Mouse (Mus musculus) heart, embryonic 16.5 days (tissue): ENCODE data around the gene Gm20388. TPM values are rescaled to one million over a fixed set of nuclear protein-coding genes. Genes with fewer than 3 reads are reported as not detected.

ENCODE experiments used
- ATAC-seq: fragments of 200-750 bp; cut with Nextera tagmentation; replicated peaks from 2 replicates; pipeline ENCODE4 v1.8.0; 2017; ENCODE audit warnings: moderate number of reproducible peaks; ENCODE audit not compliant: insufficient read depth, low FRiP score; ENCODE audit errors: extremely low read depth
- H3K27ac ChIP-seq: fragments of 300-500 bp; sonication (generic); 2 replicates; pipeline ENCODE4 v1.5.1; 2014; ENCODE audit warnings: mild to moderate bottlenecking, low read length, control low read depth, moderate library complexity
- H3K27me3 ChIP-seq: fragments of 300-500 bp; sonication (generic); 2 replicates; pipeline ENCODE4 v1.6.1; 2014; ENCODE audit warnings: low read length, mixed read lengths; ENCODE audit not compliant: control insufficient read depth, insufficient read depth
- H3K36me3 ChIP-seq: fragments of 300-500 bp; sonication (generic); 2 replicates; pipeline ENCODE4 v1.6.1; 2014; ENCODE audit not compliant: control insufficient read depth, insufficient read depth
- H3K4me1 ChIP-seq: fragments of 300-500 bp; sonication (generic); 2 replicates; pipeline ENCODE4 v1.6.1; 2014; ENCODE audit warnings: low read length, mixed read lengths; ENCODE audit not compliant: control insufficient read depth, insufficient read depth
- H3K4me2 ChIP-seq: fragments of 300-500 bp; sonication (generic); 2 replicates; pipeline ENCODE4 v1.6.1; 2014; ENCODE audit warnings: low read depth, mild to moderate bottlenecking, control low read depth, low read length
- H3K4me3 ChIP-seq: fragments of 300-500 bp; sonication (generic); 2 replicates; pipeline ENCODE4 v1.5.1; 2014; ENCODE audit warnings: mild to moderate bottlenecking, control low read depth, low read length
- H3K9ac ChIP-seq: fragments of 300-500 bp; sonication (generic); 2 replicates; pipeline ENCODE4 v1.6.1; 2014; ENCODE audit warnings: low read length, control low read depth
- H3K9me3 ChIP-seq: fragments of 300-500 bp; sonication (generic); replicated peaks from 2 replicates; pipeline ENCODE4 v1.6.1; 2016; ENCODE audit warnings: low read length; ENCODE audit not compliant: control insufficient read depth
- WGBS: fragments of 180-500 bp; shearing (Covaris S2); extraction: QIAGEN DNeasy Blood & Tissue Kit; methylation state at CpG from one replicate; pipeline ENCODE4 v1.1.7; 2014; 5-methylcytosine and 5-hydroxymethylcytosine counted together
- polyA plus RNA-seq: library from polyadenylated mRNA; unstranded; fragments of >200 nt; fragmentation: Nextera tagmentation; extraction: Ambion mirVana; gene quantifications from 2 replicates; pipeline ENCODE4 v1.2.1, GENCODE M21; 2015

Gene Gm20388
- polyA plus RNA-seq, 1 experiment from 2014 or later, result 4.5 TPM

GRCm38 (mm10) chr8:121889317-121889716 is 1978.7 kb downstream of the Gm20388 start:
- H3K9me3 ChIP-seq, result no peaks in the 10 kb centered on the region
- H3K4me3 ChIP-seq, result no peak overlapping the region
- no peak for ATAC-seq
- 86% methylated on average over 1 of the region's 1 CpGs for WGBS
- H3K9ac ChIP-seq, result no peak overlapping the region
- H3K27me3 ChIP-seq, result no peaks in the 10 kb centered on the region
- H3K4me2 ChIP-seq, result no peak overlapping the region
- no peak overlapping the region for H3K27ac ChIP-seq
- H3K36me3 ChIP-seq, result peaks cover 12% of the 10 kb centered on the region
- peaks cover 8% of the 10 kb centered on the region; the same call in 1 of the 2 replicates for H3K4me1 ChIP-seq

GRCm38 (mm10) chr8:121889810-121890785 is 1979.5 kb downstream of the Gm20388 start:
- peaks cover 8% of the 10 kb centered on the region; the same call in 1 of the 2 replicates for H3K4me1 ChIP-seq
- 70% methylated on average over 15 of the region's 15 CpGs for WGBS
- H3K27ac ChIP-seq, result no peak overlapping the region
- no peak for ATAC-seq
- no peaks in the 10 kb centered on the region for H3K27me3 ChIP-seq
- no peak overlapping the region for H3K9ac ChIP-seq
- no peak overlapping the region for H3K4me2 ChIP-seq
- no peaks in the 10 kb centered on the region for H3K9me3 ChIP-seq
- H3K36me3 ChIP-seq, result peaks cover 10% of the 10 kb centered on the region; the same call in 1 of the 2 replicates
- H3K4me3 ChIP-seq, result no peak overlapping the region

GRCm38 (mm10) chr8:121892875-121893274 is 1982.2 kb downstream of the Gm20388 start:
- Histone ChIP-seq H3K4me3 (no peak overlapping the region), H3K9ac (no peak overlapping the region), H3K36me3 (no peaks in the 10 kb centered on the region), H3K27ac (no peak overlapping the region), H3K4me2 (no peak overlapping the region), H3K4me1 (peaks cover 11% of the 10 kb centered on the region), H3K27me3 (no peaks in the 10 kb centered on the region), H3K9me3 (no peaks in the 10 kb centered on the region)
- WGBS, result 68% methylated on average over 5 of the region's 5 CpGs
- no peak for ATAC-seq

- H3K4me1 ChIP-seq, result peaks cover 24% of the 10 kb centered on the region
- no peak overlapping the region for H3K4me2 ChIP-seq
- WGBS, result 62% methylated on average over 7 of the region's 7 CpGs
- H3K4me3 ChIP-seq, result no peak overlapping the region
- no peak overlapping the region for H3K9ac ChIP-seq
- no peak for ATAC-seq
- no peaks in the 10 kb centered on the region for H3K9me3 ChIP-seq
- no peak overlapping the region for H3K27ac ChIP-seq
- no peaks in the 10 kb centered on the region for H3K36me3 ChIP-seq
- no peaks in the 10 kb centered on the region for H3K27me3 ChIP-seq
Measured at GRCm38 (mm10) chr8:121895910-121896309, 1985.3 kb downstream of the Gm20388 start.

GRCm38 (mm10) chr8:121896476-121897145 is 1986.0 kb downstream of the Gm20388 start:
- Histone ChIP-seq H3K4me2 (no peak overlapping the region), H3K9ac (no peak overlapping the region), H3K36me3 (no peaks in the 10 kb centered on the region), H3K4me1 (peaks cover 27% of the 10 kb centered on the region), H3K27me3 (no peaks in the 10 kb centered on the region), H3K27ac (no peak overlapping the region), H3K9me3 (no peaks in the 10 kb centered on the region), H3K4me3 (no peak overlapping the region)
- ATAC-seq, result no peak
- WGBS, result 63% methylated on average over 12 of the region's 12 CpGs

GRCm38 (mm10) chr8:121897205-121897604 is 1986.6 kb downstream of the Gm20388 start:
- whole genome bisulfite sequencing, result 85% methylated on average over 9 of the region's 9 CpGs
- Histone ChIP-seq H3K9me3 (no peaks in the 10 kb centered on the region), H3K36me3 (no peaks in the 10 kb centered on the region), H3K27me3 (no peaks in the 10 kb centered on the region), H3K9ac (no peak overlapping the region), H3K4me2 (no peak overlapping the region), H3K27ac (no peak overlapping the region), H3K4me1 (peaks cover 33% of the 10 kb centered on the region), H3K4me3 (no peak overlapping the region)
- no peak for ATAC-seq

- Histone ChIP-seq H3K4me3 (no peak overlapping the region), H3K4me2 (peak overlapping the region; percentile 40), H3K9ac (peak overlapping the region; percentile 42; the same call in 1 of the 2 replicates), H3K9me3 (no peaks in the 10 kb centered on the region), H3K27me3 (no peaks in the 10 kb centered on the region), H3K36me3 (no peaks in the 10 kb centered on the region), H3K4me1 (peaks cover 31% of the 10 kb centered on the region), H3K27ac (peak overlapping the region; percentile 80)
- 23% methylated on average over 7 of the region's 7 CpGs for WGBS
- ATAC-seq, result peak; percentile 26
Measured at GRCm38 (mm10) chr8:121897871-121898381, 1987.3 kb downstream of the Gm20388 start.

- Histone ChIP-seq H3K4me1 (peaks cover 29% of the 10 kb centered on the region), H3K4me3 (no peak overlapping the region)
Measured at GRCm38 (mm10) chr8:121898401-121898931, 1987.8 kb downstream of the Gm20388 start.

More at GRCm38 (mm10) chr8:121898401-121898931, 1987.8 kb downstream of the Gm20388 start:
- Histone ChIP-seq H3K4me2 (peak overlapping the region; percentile 40), H3K36me3 (no peaks in the 10 kb centered on the region), H3K9ac (peak overlapping the region; percentile 42; the same call in 1 of the 2 replicates), H3K27me3 (no peaks in the 10 kb centered on the region), H3K27ac (peak overlapping the region; percentile 80), H3K9me3 (no peaks in the 10 kb centered on the region)
- peak; percentile 58 for ATAC-seq
- whole genome bisulfite sequencing, result 6% methylated on average over 4 of the region's 4 CpGs
